Mouse (Mus musculus) duodenum, adult 2 months (tissue): Measurements from ENCODE around the gene Gdf5. TPM values are rescaled to one million over a fixed set of nuclear protein-coding genes. Genes with fewer than 3 reads are reported as not detected.

ENCODE experiments used
- polyA plus RNA-seq: library from polyadenylated mRNA; depleted of rRNA; stranded (reverse); fragments of >200 nt; gene quantifications from 2 replicates; pipeline ENCODE4 v1.2.3, GENCODE M21; 2012; ENCODE audit warnings: low replicate concordance; rRNA removed

Gdf5 gene
- polyA plus RNA-seq, result not detected in 2 replicates

DNA sequence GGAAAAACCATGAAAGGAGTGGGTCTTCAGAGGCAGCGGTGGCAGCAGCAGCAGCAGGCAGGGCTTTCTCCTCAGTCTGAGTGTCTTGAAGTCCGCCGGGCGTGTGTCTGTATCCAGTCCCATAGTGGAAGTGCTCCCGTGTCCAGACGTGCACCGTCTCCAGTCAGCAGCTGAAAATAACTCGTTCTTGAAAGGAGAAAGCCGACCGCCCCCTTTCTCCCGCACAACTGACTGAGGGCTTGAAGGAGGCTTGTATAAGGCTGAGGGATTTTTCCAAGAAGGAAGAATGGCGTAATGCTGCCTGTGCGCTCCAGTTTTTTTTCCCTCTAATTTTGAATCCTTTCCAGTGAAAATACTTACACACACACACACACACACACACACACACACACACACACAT is at the start of gene Gdf5:
Gdf5 (minus strand) TSS at position 244 of the 400 bp plus-strand sequence.

DNA sequence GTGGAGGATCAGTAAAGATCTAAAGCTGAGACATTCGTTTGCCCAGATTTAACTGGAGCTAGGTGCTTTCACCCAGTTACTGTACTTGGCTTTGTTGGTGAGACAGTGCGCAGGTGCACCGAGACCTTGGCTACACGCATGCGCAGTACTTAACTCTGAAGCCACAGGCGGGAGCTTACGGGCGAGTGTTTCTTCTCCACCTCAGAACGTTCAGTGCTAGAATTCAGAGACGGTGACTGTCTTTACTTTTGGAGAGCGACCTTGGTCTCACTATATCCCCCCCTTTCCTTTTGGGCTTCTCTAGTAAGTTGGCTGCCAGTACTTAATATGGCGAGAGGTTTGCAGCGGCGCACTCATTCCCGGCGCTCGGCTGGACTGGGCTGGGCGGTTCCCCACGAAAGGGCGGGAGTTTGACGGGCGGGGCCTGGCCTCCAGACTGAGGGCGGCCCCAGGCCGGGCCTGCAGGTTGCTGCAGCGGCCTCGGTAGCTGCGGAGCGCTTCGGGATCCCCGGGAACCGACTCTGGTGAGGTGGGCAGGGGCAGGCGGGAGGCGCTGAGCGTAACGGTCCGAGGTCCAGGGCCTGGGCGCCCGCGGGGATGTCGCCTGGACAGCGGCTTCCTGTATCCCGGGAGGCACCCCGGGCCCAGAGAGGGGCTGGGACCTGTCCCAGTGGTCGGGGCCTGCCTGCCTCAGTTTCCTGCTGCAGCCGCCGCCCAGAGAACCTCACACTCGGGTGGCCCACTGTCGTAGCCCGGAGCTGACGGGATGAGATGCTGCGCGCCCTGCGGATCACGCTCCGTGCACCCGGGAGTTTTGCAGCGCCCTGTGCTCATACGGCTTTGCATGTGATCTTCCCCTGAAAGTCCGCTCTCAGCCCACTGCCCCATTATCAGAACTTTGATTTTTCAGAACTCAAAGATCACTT is 11.2 kb upstream of the Gdf5 start, which contains the start of gene Cep250:
Cep250 (plus strand) TSS at position 325 of the 926 bp plus-strand sequence.

DNA sequence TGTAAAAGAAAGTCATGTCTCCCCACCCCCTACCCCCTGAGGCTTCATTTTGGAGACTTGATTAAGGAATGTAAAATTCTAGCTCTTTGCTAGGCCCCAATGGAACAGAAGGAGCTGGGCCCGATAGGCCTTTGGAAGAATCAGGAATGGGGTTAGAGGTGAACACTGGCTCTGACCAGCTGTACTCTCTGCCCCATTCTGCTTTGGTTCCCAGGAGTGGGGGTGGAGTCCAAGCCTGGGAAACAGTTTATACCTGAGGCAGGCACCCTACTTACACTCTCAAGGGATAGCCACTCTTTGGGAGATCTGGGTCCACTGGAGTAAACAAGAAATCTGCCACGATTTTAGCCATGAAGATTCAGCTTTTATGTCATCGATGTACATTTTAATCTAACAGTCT is 4.5 kb downstream of the Gdf5 start, which contains the start of gene Gm15557:
Gm15557 (plus strand) TSS at position 48 of the 400 bp plus-strand sequence.

DNA sequence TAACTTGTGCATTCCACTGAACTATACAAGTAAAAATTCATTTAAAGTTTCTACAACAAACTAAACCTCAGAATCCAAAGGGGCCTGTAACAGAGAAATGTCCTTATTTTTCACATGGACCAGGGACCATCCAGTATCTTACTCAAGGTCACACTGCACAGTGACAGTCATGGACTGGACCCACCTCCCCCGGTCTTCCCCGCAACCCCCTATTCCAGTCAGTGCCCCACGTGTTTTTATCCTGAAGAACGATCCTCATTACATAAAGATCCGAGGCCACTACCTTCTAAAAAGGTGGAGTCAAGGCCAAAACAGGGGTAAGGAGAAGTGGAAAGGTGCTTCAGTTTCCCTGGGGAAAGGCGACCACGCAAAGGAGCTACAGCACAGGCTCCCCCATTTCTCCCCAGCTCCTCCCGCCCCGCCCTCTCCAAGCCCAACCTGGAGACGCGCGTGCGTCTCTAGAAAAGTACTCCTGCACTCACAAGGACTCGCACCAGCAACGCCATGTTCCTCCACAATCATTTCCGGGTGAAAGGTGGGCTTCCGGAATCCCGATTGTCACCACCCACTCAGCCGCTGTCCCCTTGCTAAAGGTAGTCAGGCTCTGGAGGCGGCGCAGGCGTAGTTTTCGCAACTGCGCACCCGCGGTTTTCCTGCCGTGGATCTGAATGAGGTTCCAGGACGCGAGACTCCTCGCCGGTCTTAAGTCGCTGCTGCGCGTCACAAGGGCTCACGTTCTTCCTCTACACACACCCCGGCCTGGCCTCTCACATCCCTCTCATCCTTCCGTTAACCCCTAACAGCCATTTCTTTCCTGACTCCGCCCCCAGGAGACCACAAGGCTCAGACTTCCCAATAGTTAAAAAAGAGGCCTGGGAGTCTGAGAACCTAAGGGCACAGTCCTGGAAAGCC is 15.4 kb downstream of the Gdf5 start, which contains the start of gene Uqcc1:
Uqcc1 (minus strand) TSS at position 780 of the 912 bp plus-strand sequence.

Other genes starting within 250 kb of the Gdf5 start
- 53.3 and 79.7 TPM in 2 replicates for gene Edem2, start 215.9 kb downstream of the Gdf5 start, polyA plus RNA-seq
- not detected in 2 replicates for gene Gm17581, start 209.5 kb downstream of the Gdf5 start, polyA plus RNA-seq
- gene Procr, start 194.2 kb downstream of the Gdf5 start, polyA plus RNA-seq, result 6.9 and 9.3 TPM in 2 replicates
- gene Mmp24, start 170.0 kb downstream of the Gdf5 start, polyA plus RNA-seq, result 0.34 and 0.62 TPM in 2 replicates
- gene BC029722, start 125.9 kb downstream of the Gdf5 start, polyA plus RNA-seq, result 55.5 and 73.0 TPM in 2 replicates
- 336 and 452 TPM in 2 replicates for gene Eif6, start 118.4 kb downstream of the Gdf5 start, polyA plus RNA-seq
- gene Fam83c, start 110.5 kb downstream of the Gdf5 start, polyA plus RNA-seq, result 0.15 and 1.1 TPM in 2 replicates
- gene Uqcc1, start 15.1 kb downstream of the Gdf5 start, polyA plus RNA-seq, result 6.6 and 8.5 TPM in 2 replicates
- gene Gm15557, start 4.6 kb downstream of the Gdf5 start, polyA plus RNA-seq, result not detected in 2 replicates
- gene Cep250, start 11.1 kb upstream of the Gdf5 start, polyA plus RNA-seq, result 3.8 and 4.3 TPM in 2 replicates
- gene 6430550D23Rik, start 62.6 kb upstream of the Gdf5 start, polyA plus RNA-seq, result 1.4 and 1.9 TPM in 2 replicates
- gene Ergic3, start 62.7 kb upstream of the Gdf5 start, polyA plus RNA-seq, result 225 and 402 TPM in 2 replicates
- 0.30 and 10.9 TPM in 2 replicates for gene Fer1l4, start 107.6 kb upstream of the Gdf5 start, polyA plus RNA-seq
- gene Spag4, start 119.8 kb upstream of the Gdf5 start, polyA plus RNA-seq, result 0.27 and 0.93 TPM in 2 replicates
- gene Cpne1, start 166.6 kb upstream of the Gdf5 start, polyA plus RNA-seq, result 27.7 and 40.4 TPM in 2 replicates
- 3.8 and 4.8 TPM in 2 replicates for gene Rbm12, start 166.6 kb upstream of the Gdf5 start, polyA plus RNA-seq
- 0.24 and 0.83 TPM in 2 replicates for gene Gm28036, start 181.7 kb upstream of the Gdf5 start, polyA plus RNA-seq
- 203 and 222 TPM in 2 replicates for gene Romo1, start 198.7 kb upstream of the Gdf5 start, polyA plus RNA-seq
- gene Nfs1, start 198.8 kb upstream of the Gdf5 start, polyA plus RNA-seq, result 27.1 and 41.1 TPM in 2 replicates
- gene Rbm39, start 234.9 kb upstream of the Gdf5 start, polyA plus RNA-seq, result 26.9 and 39.9 TPM in 2 replicates